Mouse (Mus musculus): Measurements from ENCODE around the gene Rps16. TPM values are rescaled to one million over a fixed set of nuclear protein-coding genes. Genes with fewer than 3 reads are reported as not detected.

Gene Rps16
- polyA plus RNA-seq, 1 experiment from 2014 or later = 746 TPM

DNA sequence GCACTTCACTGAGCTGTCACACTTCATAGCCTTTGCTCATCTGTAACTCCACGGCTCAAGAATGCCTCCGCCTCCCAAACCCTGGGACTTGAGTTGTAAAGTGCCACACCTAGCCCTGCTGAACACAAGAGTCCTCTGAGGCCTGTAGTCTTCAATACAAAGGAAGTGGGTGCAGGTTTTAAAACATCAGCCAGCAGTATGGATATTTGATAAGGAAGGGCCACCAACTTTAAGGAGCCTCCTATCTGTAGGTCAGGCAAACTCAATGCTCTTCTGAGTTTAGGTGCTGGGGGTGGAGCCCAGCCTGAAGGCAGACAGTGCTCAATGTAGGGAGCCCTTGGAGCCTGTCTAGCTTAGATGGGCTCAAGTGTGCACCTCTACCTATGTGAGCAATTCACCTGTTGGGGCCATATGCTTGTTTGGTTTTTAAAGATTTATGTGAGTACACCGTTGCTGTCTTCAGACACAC lies 3.7 kb downstream of the Rps16 start:
- Histone ChIP-seq H3K4me2 (replicated peaks; ENCODE audit: low read depth, low read length) (no peak overlapping the region), H3K36me3 (ENCODE audit: control insufficient read depth, insufficient read depth, low read length) (peaks cover 12% of the 10 kb centered on the region), H3K4me1 (replicated peaks; ENCODE audit: control insufficient read depth, insufficient read depth, low read length) (peaks cover 5% of the 10 kb centered on the region; the same call in 1 of the 2 replicates), H3K4me3 (ENCODE audit: low read depth, low read length) (no peak overlapping the region), H3K27ac (ENCODE audit: low read depth, low read length) (no peak overlapping the region), H3K9ac (ENCODE audit: low read depth, low read length) (no peak overlapping the region), H3K27me3 (ENCODE audit: control insufficient read depth, insufficient read depth, low read length) (no peaks in the 10 kb centered on the region), H3K9me3 (ENCODE audit: control insufficient read depth, low read length) (no peaks in the 10 kb centered on the region)
- no peak for DNase-seq (ENCODE audit: low spot score)
- WGBS = 93% methylated on average over 3 of the region's 3 CpGs
- no peak for ATAC-seq (ENCODE audit: low FRiP score)

DNA sequence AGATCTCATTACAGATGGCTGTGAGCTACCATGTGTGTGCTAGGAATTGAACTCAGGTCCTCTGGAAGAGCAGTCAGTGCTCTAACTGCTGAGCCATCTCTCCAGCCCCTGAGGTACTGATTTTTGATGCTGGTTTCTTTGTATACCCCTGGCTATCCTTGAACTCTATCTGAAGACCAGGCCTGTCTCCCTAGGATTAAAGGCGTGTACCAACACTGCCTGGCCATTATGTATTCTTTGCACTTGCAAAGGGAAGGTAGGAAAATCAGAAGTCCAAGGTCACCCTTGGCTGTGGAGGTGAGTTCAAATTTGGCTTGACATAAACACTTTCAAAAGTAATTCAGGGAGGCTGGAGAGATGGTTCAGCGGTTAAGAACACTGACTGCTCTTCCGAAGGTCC lies 4.1 kb downstream of the Rps16 start:
- Histone ChIP-seq H3K9ac (ENCODE audit: low read depth, low read length) (no peak overlapping the region), H3K4me1 (replicated peaks; ENCODE audit: control insufficient read depth, insufficient read depth, low read length) (peaks cover 5% of the 10 kb centered on the region; the same call in 1 of the 2 replicates), H3K4me2 (replicated peaks; ENCODE audit: low read depth, low read length) (no peak overlapping the region), H3K27ac (ENCODE audit: low read depth, low read length) (no peak overlapping the region), H3K36me3 (ENCODE audit: control insufficient read depth, insufficient read depth, low read length) (peaks cover 12% of the 10 kb centered on the region), H3K27me3 (ENCODE audit: control insufficient read depth, insufficient read depth, low read length) (no peaks in the 10 kb centered on the region), H3K9me3 (ENCODE audit: control insufficient read depth, low read length) (no peaks in the 10 kb centered on the region), H3K4me3 (ENCODE audit: low read depth, low read length) (no peak overlapping the region)
- ATAC-seq (ENCODE audit: low FRiP score) (no peak), DNase-seq (ENCODE audit: low spot score) (no peak)
- 94% methylated on average over 3 of the region's 3 CpGs for WGBS

DNA sequence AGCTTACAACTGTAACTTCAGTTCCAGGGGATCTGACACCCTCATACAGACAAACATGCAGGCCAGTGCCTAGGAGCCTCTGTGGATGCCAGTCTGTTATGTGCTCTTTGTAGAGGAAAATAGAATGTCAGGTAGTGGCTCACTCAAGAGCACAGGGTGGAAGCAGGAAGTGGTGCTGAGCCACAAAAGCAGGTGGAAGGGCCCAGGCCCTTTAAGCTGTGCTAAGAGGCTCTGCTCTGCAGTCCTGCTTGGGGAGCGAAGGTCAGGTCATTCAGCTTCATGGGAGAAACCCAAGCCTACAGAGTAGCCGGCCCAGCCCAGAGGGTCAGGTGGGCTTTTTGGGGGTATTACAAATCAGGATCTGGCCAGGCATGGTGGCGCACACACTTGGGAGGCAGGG lies 4.8 kb downstream of the Rps16 start:
- 90% methylated on average over 3 of the region's 3 CpGs for WGBS
- ATAC-seq (ENCODE audit: low FRiP score) (no peak), DNase-seq (ENCODE audit: low spot score) (no peak)
- Histone ChIP-seq H3K4me2 (replicated peaks; ENCODE audit: low read depth, low read length) (no peak overlapping the region), H3K27ac (ENCODE audit: low read depth, low read length) (no peak overlapping the region), H3K9me3 (ENCODE audit: control insufficient read depth, low read length) (no peaks in the 10 kb centered on the region), H3K4me1 (replicated peaks; ENCODE audit: control insufficient read depth, insufficient read depth, low read length) (0 out of 2 replicates have a peak, but pooled peaks cover 5% of the 10 kb centered on the region), H3K9ac (ENCODE audit: low read depth, low read length) (no peak overlapping the region), H3K36me3 (ENCODE audit: control insufficient read depth, insufficient read depth, low read length) (peaks cover 14% of the 10 kb centered on the region), H3K4me3 (ENCODE audit: low read depth, low read length) (no peak overlapping the region), H3K27me3 (ENCODE audit: control insufficient read depth, insufficient read depth, low read length) (no peaks in the 10 kb centered on the region)

DNA sequence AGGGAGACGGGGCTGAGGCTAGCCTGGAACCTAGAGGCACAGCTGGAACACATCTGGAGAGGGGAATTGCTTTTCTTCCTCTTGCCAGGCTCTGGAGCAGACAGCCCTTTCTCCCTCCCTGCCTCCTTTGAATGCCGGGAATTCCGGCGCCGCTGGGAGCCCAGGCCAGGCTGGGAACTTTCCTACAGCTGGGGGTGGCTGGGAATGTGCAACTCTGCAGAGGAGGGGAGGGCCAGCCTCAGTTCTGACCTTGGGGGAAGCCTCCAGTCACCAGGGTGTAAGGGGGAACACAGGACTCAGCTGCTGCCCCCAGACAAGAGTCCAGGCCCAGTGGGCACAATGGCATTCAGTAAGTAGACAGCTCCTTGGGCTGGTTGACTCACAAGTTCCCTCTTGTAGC lies 6.5 kb downstream of the Rps16 start:
- Histone ChIP-seq H3K9ac (ENCODE audit: low read depth, low read length) (no peak overlapping the region), H3K4me3 (ENCODE audit: low read depth, low read length) (no peak overlapping the region), H3K4me2 (replicated peaks; ENCODE audit: low read depth, low read length) (no peak overlapping the region), H3K36me3 (ENCODE audit: control insufficient read depth, insufficient read depth, low read length) (peaks cover 21% of the 10 kb centered on the region), H3K4me1 (replicated peaks; ENCODE audit: control insufficient read depth, insufficient read depth, low read length) (0 out of 2 replicates have a peak, but pooled peaks cover 2% of the 10 kb centered on the region), H3K9me3 (ENCODE audit: control insufficient read depth, low read length) (no peaks in the 10 kb centered on the region), H3K27me3 (ENCODE audit: control insufficient read depth, insufficient read depth, low read length) (no peaks in the 10 kb centered on the region), H3K27ac (ENCODE audit: low read depth, low read length) (no peak overlapping the region)
- peak; percentile 45 for DNase-seq (ENCODE audit: low spot score)
- no peak for ATAC-seq (ENCODE audit: low FRiP score)
- 5% methylated on average over 5 of the region's 5 CpGs for WGBS

DNA sequence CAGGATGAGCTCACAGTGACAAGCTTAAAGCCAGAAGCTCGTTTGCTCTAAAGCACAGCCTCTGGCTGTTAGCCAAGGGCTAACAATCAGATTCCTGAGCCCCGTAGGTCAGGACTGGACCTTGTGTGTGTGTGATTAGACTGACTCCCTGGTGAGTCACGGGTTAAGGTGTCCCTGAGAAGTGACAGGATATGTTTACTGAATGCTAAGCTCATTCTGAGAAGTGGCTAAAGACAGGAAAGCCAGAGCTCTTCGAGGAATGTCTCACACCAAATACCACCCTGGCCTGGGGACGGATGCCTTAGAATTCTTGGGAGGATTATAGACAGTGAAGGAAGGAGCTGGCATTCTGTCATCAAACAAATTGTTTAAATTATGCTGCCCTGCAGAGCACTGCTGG lies 7.5 kb downstream of the Rps16 start:
- Histone ChIP-seq H3K9me3 (ENCODE audit: control insufficient read depth, low read length) (no peaks in the 10 kb centered on the region), H3K27ac (ENCODE audit: low read depth, low read length) (0 out of 2 replicates have a peak overlapping the region, but pooled peaks have one; percentile 51), H3K4me3 (ENCODE audit: low read depth, low read length) (no peak overlapping the region), H3K9ac (ENCODE audit: low read depth, low read length) (no peak overlapping the region), H3K4me2 (replicated peaks; ENCODE audit: low read depth, low read length) (no peak overlapping the region), H3K4me1 (replicated peaks; ENCODE audit: control insufficient read depth, insufficient read depth, low read length) (0 out of 2 replicates have a peak, but pooled peaks cover 2% of the 10 kb centered on the region), H3K36me3 (ENCODE audit: control insufficient read depth, insufficient read depth, low read length) (peaks cover 29% of the 10 kb centered on the region), H3K27me3 (ENCODE audit: control insufficient read depth, insufficient read depth, low read length) (no peaks in the 10 kb centered on the region)
- ATAC-seq (ENCODE audit: low FRiP score) (no peak), DNase-seq (ENCODE audit: low spot score) (no peak)
- 17% methylated on average over 5 of the region's 5 CpGs for WGBS

DNA sequence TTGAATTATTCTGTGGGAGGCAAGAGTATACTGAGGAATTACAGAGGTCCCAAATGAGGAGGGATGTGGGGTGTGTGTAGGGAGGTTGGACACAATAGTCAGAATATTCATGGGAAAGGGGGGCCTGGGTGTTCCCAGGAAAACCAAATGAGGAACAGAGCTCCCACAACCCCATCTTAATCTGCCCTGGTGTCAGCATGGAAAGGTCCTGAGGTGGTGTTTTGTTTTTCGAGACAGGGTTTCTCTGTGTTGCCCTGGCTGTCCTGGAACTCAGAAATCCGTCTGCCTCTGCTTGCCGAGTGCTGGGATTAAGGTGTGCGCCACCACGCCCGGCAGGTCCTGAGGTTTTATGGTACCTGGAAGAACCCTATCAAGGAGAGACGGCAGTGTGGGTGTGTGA lies 8.0 kb downstream of the Rps16 start:
- H3K4me3 ChIP-seq (ENCODE audit: low read depth, low read length) = no peak overlapping the region
- H3K9ac ChIP-seq (ENCODE audit: low read depth, low read length) = no peak overlapping the region
- H3K27me3 ChIP-seq (ENCODE audit: control insufficient read depth, insufficient read depth, low read length) = no peaks in the 10 kb centered on the region
- ATAC-seq (ENCODE audit: low FRiP score) = no peak
- no peaks in the 10 kb centered on the region for H3K9me3 ChIP-seq (ENCODE audit: control insufficient read depth, low read length)
- H3K27ac ChIP-seq (ENCODE audit: low read depth, low read length) = no peak overlapping the region
- 0 out of 2 replicates have a peak, but pooled peaks cover 2% of the 10 kb centered on the region for H3K4me1 ChIP-seq (replicated peaks; ENCODE audit: control insufficient read depth, insufficient read depth, low read length)
- H3K36me3 ChIP-seq (ENCODE audit: control insufficient read depth, insufficient read depth, low read length) = peaks cover 25% of the 10 kb centered on the region
- H3K4me2 ChIP-seq (replicated peaks; ENCODE audit: low read depth, low read length) = no peak overlapping the region
- DNase-seq (ENCODE audit: low spot score) = no peak
- 75% methylated on average over 7 of the region's 7 CpGs for WGBS

DNA sequence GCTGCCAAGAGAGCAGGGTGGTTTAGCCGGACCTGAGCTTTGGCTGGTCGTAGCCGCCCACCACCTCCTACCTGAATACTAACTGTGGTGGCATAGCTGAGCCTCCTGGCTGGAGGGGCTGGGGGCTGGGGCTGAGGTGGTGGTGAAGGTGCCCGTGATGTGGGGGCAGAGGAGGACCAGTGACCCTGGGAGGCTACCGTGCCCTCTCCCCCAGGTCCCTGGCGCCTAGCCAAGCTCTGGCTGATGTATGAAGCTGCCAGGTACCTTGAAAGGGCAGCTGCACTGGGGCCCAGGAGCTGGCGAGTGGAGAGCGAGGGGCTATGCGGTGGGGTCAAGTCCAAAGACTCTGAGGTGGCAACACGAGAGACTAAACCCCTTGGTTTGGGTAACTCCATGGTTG lies 9.4 kb downstream of the Rps16 start:
- WGBS = 90% methylated on average over 10 of the region's 10 CpGs
- Histone ChIP-seq H3K9me3 (ENCODE audit: control insufficient read depth, low read length) (no peaks in the 10 kb centered on the region), H3K9ac (ENCODE audit: low read depth, low read length) (no peak overlapping the region), H3K4me3 (ENCODE audit: low read depth, low read length) (no peak overlapping the region), H3K27ac (ENCODE audit: low read depth, low read length) (no peak overlapping the region), H3K36me3 (ENCODE audit: control insufficient read depth, insufficient read depth, low read length) (peaks cover 19% of the 10 kb centered on the region), H3K4me2 (replicated peaks; ENCODE audit: low read depth, low read length) (no peak overlapping the region), H3K4me1 (replicated peaks; ENCODE audit: control insufficient read depth, insufficient read depth, low read length) (0 out of 2 replicates have a peak, but pooled peaks cover 2% of the 10 kb centered on the region), H3K27me3 (ENCODE audit: control insufficient read depth, insufficient read depth, low read length) (no peaks in the 10 kb centered on the region)
- ATAC-seq (ENCODE audit: low FRiP score) = no peak
- no peak for DNase-seq (ENCODE audit: low spot score)

DNA sequence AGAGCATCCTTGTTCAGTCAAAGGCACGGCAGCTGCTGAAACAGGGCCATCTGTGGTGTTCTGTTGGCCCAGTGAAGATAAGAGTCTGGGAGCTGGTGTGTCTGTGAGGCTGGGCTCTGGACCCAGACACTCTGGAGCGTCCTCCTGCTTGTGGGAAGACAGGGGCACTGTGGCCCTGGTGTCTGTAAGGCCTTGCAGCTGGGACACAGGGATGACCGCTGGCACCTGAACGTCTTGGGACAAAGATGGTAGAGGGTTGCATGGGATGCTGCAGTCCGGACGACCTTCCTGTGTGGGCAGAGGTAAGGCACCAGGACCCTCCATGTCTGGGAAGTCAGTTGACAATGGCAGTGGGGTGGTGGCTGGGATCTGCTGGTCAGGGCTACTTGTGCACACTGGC lies 9.8 kb downstream of the Rps16 start:
- H3K27ac ChIP-seq (ENCODE audit: low read depth, low read length) = no peak overlapping the region
- ATAC-seq (ENCODE audit: low FRiP score) (no peak), DNase-seq (ENCODE audit: low spot score) (no peak)
- H3K4me1 ChIP-seq (replicated peaks; ENCODE audit: control insufficient read depth, insufficient read depth, low read length) = 0 out of 2 replicates have a peak, but pooled peaks cover 2% of the 10 kb centered on the region
- H3K27me3 ChIP-seq (ENCODE audit: control insufficient read depth, insufficient read depth, low read length) = no peaks in the 10 kb centered on the region
- no peak overlapping the region for H3K9ac ChIP-seq (ENCODE audit: low read depth, low read length)
- H3K36me3 ChIP-seq (ENCODE audit: control insufficient read depth, insufficient read depth, low read length) = peaks cover 21% of the 10 kb centered on the region
- 93% methylated on average over 6 of the region's 6 CpGs for WGBS
- no peak overlapping the region for H3K4me3 ChIP-seq (ENCODE audit: low read depth, low read length)
- H3K9me3 ChIP-seq (ENCODE audit: control insufficient read depth, low read length) = no peaks in the 10 kb centered on the region
- H3K4me2 ChIP-seq (replicated peaks; ENCODE audit: low read depth, low read length) = no peak overlapping the region

DNA sequence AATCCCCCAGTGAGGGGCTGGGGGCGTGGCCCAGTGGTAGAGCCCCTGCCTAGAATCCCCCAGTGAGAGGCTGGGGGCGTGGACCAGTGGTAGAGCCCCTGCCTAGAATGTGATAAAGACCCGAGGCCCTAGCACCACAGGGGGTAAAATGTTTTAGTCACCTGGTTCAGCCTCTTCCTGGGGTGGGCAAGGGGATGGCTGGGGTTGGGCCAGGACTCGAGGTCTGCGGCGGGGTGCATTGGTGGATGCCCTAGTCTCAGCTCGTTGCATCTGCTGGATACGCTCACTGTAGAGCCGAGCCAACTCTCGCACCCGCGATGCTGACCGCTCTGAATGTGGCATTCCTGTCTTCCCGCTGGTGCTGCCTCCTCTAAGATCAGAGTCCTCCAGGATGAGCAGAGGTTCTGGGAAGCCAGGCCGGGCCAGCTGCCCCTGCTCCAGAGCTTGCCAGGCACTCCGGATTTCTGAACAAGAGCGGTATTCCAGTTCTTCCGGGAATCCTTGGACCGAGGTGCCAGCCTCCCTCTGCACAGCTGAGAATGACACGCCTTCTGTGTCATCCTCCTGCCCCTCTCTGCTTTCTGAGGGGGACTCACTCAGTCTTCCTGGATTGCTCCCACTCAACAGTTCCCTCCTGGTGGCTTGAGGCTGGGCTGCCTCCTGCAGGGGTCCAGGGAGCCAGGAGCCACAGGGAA lies 11.3 kb downstream of the Rps16 start:
- WGBS = 92% methylated on average over 19 of the region's 20 CpGs
- Histone ChIP-seq H3K9ac (ENCODE audit: low read depth, low read length) (no peak overlapping the region), H3K27me3 (ENCODE audit: control insufficient read depth, insufficient read depth, low read length) (no peaks in the 10 kb centered on the region), H3K36me3 (ENCODE audit: control insufficient read depth, insufficient read depth, low read length) (peaks cover 21% of the 10 kb centered on the region), H3K4me1 (replicated peaks; ENCODE audit: control insufficient read depth, insufficient read depth, low read length) (0 out of 2 replicates have a peak, but pooled peaks cover 2% of the 10 kb centered on the region), H3K4me2 (replicated peaks; ENCODE audit: low read depth, low read length) (no peak overlapping the region), H3K27ac (ENCODE audit: low read depth, low read length) (no peak overlapping the region), H3K9me3 (ENCODE audit: control insufficient read depth, low read length) (no peaks in the 10 kb centered on the region), H3K4me3 (ENCODE audit: low read depth, low read length) (no peak overlapping the region)
- ATAC-seq (ENCODE audit: low FRiP score) = no peak
- no peak for DNase-seq (ENCODE audit: low spot score)
